Mouse (Mus musculus) lung, postnatal 0 days (tissue): Measurements from ENCODE around the gene Vars2. TPM values are rescaled to one million over a fixed set of nuclear protein-coding genes. Genes with fewer than 3 reads are reported as not detected.

Experiments used
- ATAC-seq: fragments of 200-750 bp; cut with Nextera tagmentation; 2 replicates; pipeline ENCODE4 v1.8.0; 2017; ENCODE audit warnings: moderate library complexity
- DNase-seq: peaks from one replicate; pipeline ENCODE4 v3.0.0-alpha.2; 2016; ENCODE audit warnings: low spot score
- H3K27ac ChIP-seq: fragments of 300-500 bp; sonication (generic); 2 replicates; pipeline ENCODE4 v1.5.1; 2014; ENCODE audit warnings: antibody characterized with exemption, mild to moderate bottlenecking, low read length, mixed read lengths
- H3K27me3 ChIP-seq: fragments of 300-500 bp; sonication (generic); replicated peaks from 2 replicates; pipeline ENCODE4 v1.6.1; 2014; ENCODE audit warnings: low read length, mixed read lengths; ENCODE audit not compliant: insufficient read depth
- H3K36me3 ChIP-seq: fragments of 300-500 bp; sonication (generic); 2 replicates; pipeline ENCODE4 v1.6.1; 2014; ENCODE audit warnings: low read length, mixed read lengths; ENCODE audit not compliant: insufficient read depth
- H3K4me1 ChIP-seq: fragments of 300-500 bp; sonication (generic); 2 replicates; pipeline ENCODE4 v1.6.1; 2014; ENCODE audit warnings: antibody characterized with exemption, low read depth, low read length, mixed read lengths; ENCODE audit not compliant: insufficient read depth
- H3K4me2 ChIP-seq: fragments of 300-500 bp; sonication (generic); replicated peaks from 2 replicates; pipeline ENCODE4 v1.6.1; 2014; ENCODE audit warnings: low read depth, mild to moderate bottlenecking, low read length, moderate library complexity, mixed read lengths
- H3K4me3 ChIP-seq: fragments of 300-500 bp; sonication (generic); 2 replicates; pipeline ENCODE4 v1.5.1; 2014; ENCODE audit warnings: low read depth, low read length
- H3K9ac ChIP-seq: fragments of 300-500 bp; sonication (generic); replicated peaks from 2 replicates; pipeline ENCODE4 v1.6.1; 2014; ENCODE audit warnings: low read depth, mild to moderate bottlenecking
- H3K9me3 ChIP-seq: fragments of 300-500 bp; sonication (generic); 2 replicates; pipeline ENCODE4 v1.6.1; 2016; ENCODE audit warnings: low read length, mixed read lengths
- CTCF ChIP-seq: IDR thresholded peaks from 2 replicates; pipeline ENCODE4 v1.5.1; 2016; ENCODE audit warnings: antibody characterized with exemption, mild to moderate bottlenecking
- EP300 ChIP-seq: IDR thresholded peaks from 2 replicates; pipeline ENCODE4 v1.6.1; 2016; ENCODE audit warnings: antibody characterized with exemption, mild to moderate bottlenecking, control low read depth
- WGBS: fragments of 180-500 bp; shearing (Covaris S2); extraction: QIAGEN DNeasy Blood & Tissue Kit; methylation state at CpG from one replicate; pipeline ENCODE4 v1.1.7; 2014; 5-methylcytosine and 5-hydroxymethylcytosine counted together
- polyA plus RNA-seq: library from polyadenylated mRNA; unstranded; fragments of >200 nt; fragmentation: Nextera tagmentation; extraction: Ambion mirVana; gene quantifications from 2 replicates; pipeline ENCODE4 v1.2.1, GENCODE M21; 2015

Gene Vars2
- polyA plus RNA-seq, 1 experiment from 2014 or later, result 15.2 TPM

DNA sequence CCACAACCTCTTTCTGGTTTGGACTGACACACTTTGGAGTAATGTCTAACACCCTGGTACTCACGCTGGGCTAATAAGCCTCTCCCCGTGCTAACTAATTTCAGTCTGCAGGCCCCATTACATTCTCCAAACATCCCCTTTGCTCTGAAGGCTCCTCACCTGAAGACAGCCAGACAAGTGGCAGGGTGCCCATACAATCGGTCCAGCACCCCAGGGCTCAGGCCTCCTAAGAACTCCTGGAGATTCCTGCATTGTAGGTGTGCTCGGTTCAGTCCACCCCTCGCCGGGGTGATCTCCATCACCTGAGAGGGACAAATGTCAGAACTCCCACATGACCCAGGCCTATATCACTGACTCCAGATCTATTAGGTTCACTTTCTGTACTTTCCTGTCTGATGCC is 5.1 kb upstream of the Vars2 start:
- Histone ChIP-seq H3K27ac (no peak overlapping the region), H3K4me3 (no peak overlapping the region), H3K4me2 (no peak overlapping the region), H3K4me1 (0 out of 2 replicates have a peak, but pooled peaks cover 6% of the 10 kb centered on the region), H3K9me3 (no peaks in the 10 kb centered on the region), H3K27me3 (no peaks in the 10 kb centered on the region), H3K9ac (no peak overlapping the region), H3K36me3 (no peaks in the 10 kb centered on the region)
- 79% methylated on average over 6 of the region's 6 CpGs for WGBS
- ATAC-seq (no peak), DNase-seq (no peak)
- TF ChIP-seq EP300 (no peak), CTCF (no peak)

DNA sequence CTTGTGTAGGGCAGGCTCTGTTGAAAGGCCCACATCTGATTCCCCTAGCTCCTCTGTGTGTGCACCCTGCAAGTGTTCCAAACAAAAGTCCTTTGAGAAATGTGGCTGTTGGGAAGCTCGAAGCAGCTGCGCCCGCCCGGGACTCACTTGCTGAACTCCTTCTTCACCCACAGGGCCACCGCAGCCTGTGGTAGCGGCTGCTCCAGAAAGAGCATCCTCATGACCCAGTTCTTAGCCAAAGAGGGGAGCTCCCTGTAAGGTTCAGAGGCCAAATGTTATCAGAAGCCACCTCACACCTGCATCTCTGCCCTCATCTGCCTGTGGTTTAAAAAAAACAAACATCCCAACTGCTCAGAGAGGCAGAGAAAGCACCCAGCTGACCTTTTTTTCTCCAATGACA is 4.5 kb upstream of the Vars2 start:
- no peaks in the 10 kb centered on the region for H3K27me3 ChIP-seq
- no peak overlapping the region for H3K4me3 ChIP-seq
- TF ChIP-seq CTCF, result no peak
- no peak for TF ChIP-seq EP300
- H3K4me1 ChIP-seq, result peaks cover 8% of the 10 kb centered on the region; the same call in 1 of the 2 replicates
- H3K36me3 ChIP-seq, result no peaks in the 10 kb centered on the region
- ATAC-seq (no peak), DNase-seq (no peak)
- no peak overlapping the region for H3K9ac ChIP-seq
- H3K27ac ChIP-seq, result no peak overlapping the region
- H3K4me2 ChIP-seq, result no peak overlapping the region
- 71% methylated on average over 6 of the region's 6 CpGs for WGBS
- no peaks in the 10 kb centered on the region for H3K9me3 ChIP-seq

DNA sequence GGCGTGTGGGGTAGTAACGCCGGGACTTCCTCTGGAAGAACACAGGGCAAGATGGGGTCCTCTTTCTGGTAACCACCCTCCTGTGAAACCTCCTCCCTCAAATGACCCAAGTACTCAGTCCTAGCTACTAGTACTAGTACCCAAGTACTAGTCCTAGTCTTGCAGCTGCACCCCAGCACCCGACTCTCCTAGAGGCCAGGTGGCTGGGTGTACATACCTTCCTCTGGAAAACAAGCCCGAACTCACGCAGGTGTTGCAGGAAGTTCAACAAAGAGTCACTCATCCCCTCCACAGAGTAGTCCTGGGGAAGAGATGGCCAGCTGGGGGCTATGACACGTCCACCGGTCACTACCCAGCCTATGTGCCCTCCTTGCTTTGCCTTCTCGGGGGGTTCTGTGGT is 2.3 kb upstream of the Vars2 start:
- H3K27me3 ChIP-seq, result no peaks in the 10 kb centered on the region
- H3K9me3 ChIP-seq, result no peaks in the 10 kb centered on the region
- H3K4me2 ChIP-seq, result no peak overlapping the region
- H3K27ac ChIP-seq, result no peak overlapping the region
- TF ChIP-seq CTCF, result no peak
- no peak overlapping the region for H3K4me3 ChIP-seq
- peaks cover 10% of the 10 kb centered on the region; the same call in 1 of the 2 replicates for H3K4me1 ChIP-seq
- no peak overlapping the region for H3K9ac ChIP-seq
- 86% methylated on average over 9 of the region's 9 CpGs for WGBS
- ATAC-seq, result no peak
- no peaks in the 10 kb centered on the region for H3K36me3 ChIP-seq
- DNase-seq, result no peak

DNA sequence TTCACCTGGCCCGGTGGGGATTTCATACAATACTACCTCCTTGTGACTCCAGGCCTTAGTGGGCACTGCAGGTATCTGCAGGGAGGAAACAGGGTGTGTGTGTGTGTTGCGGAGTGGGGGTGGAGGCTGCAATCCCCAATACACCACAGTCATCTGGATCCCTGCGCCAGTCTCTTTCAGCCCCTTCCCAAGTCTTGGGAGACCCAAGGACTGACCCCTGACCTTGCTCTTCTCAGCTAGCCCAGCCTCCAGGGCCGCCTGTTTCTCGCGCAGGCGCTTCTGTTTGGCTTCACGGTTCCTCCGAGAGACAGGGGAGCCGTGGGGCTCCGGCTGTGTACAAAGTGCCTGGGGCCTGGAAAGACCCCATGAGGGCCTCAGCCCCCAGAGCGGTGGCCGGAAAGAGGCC is 538 bp downstream of the Vars2 start:
- H3K27me3 ChIP-seq, result no peaks in the 10 kb centered on the region
- peak overlapping the region; percentile 82 for H3K27ac ChIP-seq
- H3K4me1 ChIP-seq, result peaks cover 4% of the 10 kb centered on the region; the same call in 1 of the 2 replicates
- peak overlapping the region; percentile 65 for H3K4me3 ChIP-seq
- WGBS, result 2% methylated on average over 13 of the region's 13 CpGs
- H3K4me2 ChIP-seq, result peak overlapping the region; percentile 94
- H3K9me3 ChIP-seq, result no peaks in the 10 kb centered on the region
- peaks cover 6% of the 10 kb centered on the region; the same call in 1 of the 2 replicates for H3K36me3 ChIP-seq
- TF ChIP-seq EP300 (no peak), CTCF (no peak)
- ATAC-seq (peak; percentile 13), DNase-seq (peak; percentile 31)
- peak overlapping the region; percentile 68 for H3K9ac ChIP-seq

DNA sequence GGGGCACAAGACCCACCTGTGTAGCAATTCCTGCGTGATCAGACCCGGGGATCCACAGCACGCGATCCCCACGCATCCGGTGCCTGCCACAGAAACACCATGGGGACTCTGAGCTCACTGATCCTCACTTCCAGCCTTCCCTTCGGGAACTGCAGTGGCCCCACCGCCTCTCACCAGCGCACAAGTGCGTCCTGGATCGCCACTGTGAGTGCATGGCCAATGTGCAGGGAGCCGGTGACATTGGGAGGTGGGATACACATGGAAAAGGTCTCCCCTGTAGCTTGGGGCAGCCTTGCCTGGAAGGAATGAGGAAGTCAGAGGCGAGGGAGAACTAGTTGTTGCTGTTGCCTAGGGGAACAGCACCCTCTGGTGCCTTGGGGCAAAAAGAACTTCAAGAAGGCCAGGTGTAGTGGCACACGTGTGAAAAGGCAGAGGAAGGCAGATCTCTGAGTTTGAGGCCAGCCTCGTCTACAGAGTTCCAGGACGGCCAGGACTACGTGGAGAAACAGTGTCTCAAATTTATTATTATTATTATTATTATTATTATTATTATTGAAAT is 1.4 kb downstream of the Vars2 start:
- peak; percentile 47 for ATAC-seq
- 60% methylated on average over 17 of the region's 17 CpGs for WGBS
- Histone ChIP-seq H3K9me3 (no peaks in the 10 kb centered on the region), H3K27me3 (no peaks in the 10 kb centered on the region), H3K27ac (peak overlapping the region; percentile 66), H3K4me3 (no peak overlapping the region), H3K36me3 (peaks cover 11% of the 10 kb centered on the region; the same call in 1 of the 2 replicates), H3K4me2 (no peak overlapping the region), H3K4me1 (peaks cover 4% of the 10 kb centered on the region; the same call in 1 of the 2 replicates), H3K9ac (no peak overlapping the region)
- TF ChIP-seq EP300 (no peak), CTCF (peak; percentile 84)
- peak; percentile 86 for DNase-seq

DNA sequence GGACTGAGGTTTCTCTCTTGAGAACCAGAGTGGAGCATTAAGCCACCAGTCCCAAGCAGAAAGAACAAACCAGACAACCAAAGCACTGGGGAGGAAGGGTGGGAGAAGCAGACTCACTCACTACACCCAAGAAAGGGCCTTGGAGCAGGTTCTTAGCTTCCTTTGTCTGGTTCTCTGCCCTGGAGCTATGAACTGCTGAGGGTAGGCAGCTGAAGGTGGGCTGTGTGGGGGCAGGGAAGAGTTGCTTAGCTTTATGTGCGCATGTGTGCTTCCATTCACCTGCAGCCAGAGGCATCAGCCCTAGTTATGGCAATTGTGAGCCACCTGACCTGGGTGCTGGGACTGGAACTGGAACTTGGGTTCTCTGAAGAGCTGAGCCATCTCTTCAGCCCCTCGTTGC is 14.3 kb downstream of the Vars2 start:
- ATAC-seq (no peak), DNase-seq (peak; percentile 11)
- no peak overlapping the region for H3K4me3 ChIP-seq
- H3K36me3 ChIP-seq, result no peaks in the 10 kb centered on the region
- H3K27ac ChIP-seq, result peak overlapping the region; percentile 66
- H3K4me2 ChIP-seq, result peak overlapping the region; percentile 32
- H3K27me3 ChIP-seq, result no peaks in the 10 kb centered on the region
- 54% methylated on average over 2 of the region's 2 CpGs for WGBS
- H3K4me1 ChIP-seq, result no peaks in the 10 kb centered on the region; the same call in 1 of the 2 replicates
- no peaks in the 10 kb centered on the region for H3K9me3 ChIP-seq
- TF ChIP-seq CTCF (no peak), EP300 (no peak)
- no peak overlapping the region for H3K9ac ChIP-seq
